Mouse (Mus musculus): Measurements from ENCODE around the gene Gm26727.
A peak's percentile ranks its signal among the peaks of the same experiment; 100 is the strongest.
"Not testable (repeated sequence)": the region's sequence is repeated elsewhere in the genome, so short reads cannot be mapped to it uniquely, and the experiment has no call there.

Gene Gm26727

GRCm38 (mm10) chr2:67433081-67433480 is at the start of gene Gm26727:
Gm26727 (minus strand) TSS chr2:67433181.
- DNase-seq = no peak

GRCm38 (mm10) chr2:67481051-67481450 is 48.1 kb upstream of the Gm26727 start:
- DNase-seq = no peak

- peak; percentile 38 to 43 for DNase-seq
Measured at GRCm38 (mm10) chr2:67477753-67478152, 44.8 kb upstream of the Gm26727 start.

- not testable (repeated sequence) for DNase-seq
Measured at GRCm38 (mm10) chr2:67470030-67470429, 37.0 kb upstream of the Gm26727 start.

- DNase-seq = no peak
Measured at GRCm38 (mm10) chr2:67467036-67467435, 34.1 kb upstream of the Gm26727 start.

GRCm38 (mm10) chr2:67460857-67461256 is 27.9 kb upstream of the Gm26727 start:
- no peak for DNase-seq

GRCm38 (mm10) chr2:67447206-67447605 is 14.2 kb upstream of the Gm26727 start:
- DNase-seq = peak; percentile 4 to 9

GRCm38 (mm10) chr2:67446772-67447171 is 13.8 kb upstream of the Gm26727 start:
- DNase-seq = no peak

- no peak for DNase-seq
Measured at GRCm38 (mm10) chr2:67445780-67446179, 12.8 kb upstream of the Gm26727 start, which contains the start of gene Xirp2. Xirp2 (plus strand) TSS chr2:67446002.

- DNase-seq = no peak
Measured at GRCm38 (mm10) chr2:67438309-67438708, 5.3 kb upstream of the Gm26727 start.

- DNase-seq = no peak
Measured at GRCm38 (mm10) chr2:67422799-67423198, 10.2 kb downstream of the Gm26727 start.

GRCm38 (mm10) chr2:67420853-67421252 is 12.1 kb downstream of the Gm26727 start:
- no peak for DNase-seq

GRCm38 (mm10) chr2:67413425-67413824 is 19.6 kb downstream of the Gm26727 start, which contains the start of gene Gm21830:
Gm21830 (plus strand) TSS chr2:67413725.
- not testable (repeated sequence) for DNase-seq

Data from cerebellum, adult 18-20 months (tissue).